Mouse (Mus musculus): ENCODE measurements around the gene Atp8b5. TPM values are rescaled to one million over a fixed set of nuclear protein-coding genes. Genes with fewer than 3 reads are reported as not detected.

The Atp8b5 gene
- polyA plus RNA-seq, 1 experiment from 2014 or later = 0.29 TPM

DNA sequence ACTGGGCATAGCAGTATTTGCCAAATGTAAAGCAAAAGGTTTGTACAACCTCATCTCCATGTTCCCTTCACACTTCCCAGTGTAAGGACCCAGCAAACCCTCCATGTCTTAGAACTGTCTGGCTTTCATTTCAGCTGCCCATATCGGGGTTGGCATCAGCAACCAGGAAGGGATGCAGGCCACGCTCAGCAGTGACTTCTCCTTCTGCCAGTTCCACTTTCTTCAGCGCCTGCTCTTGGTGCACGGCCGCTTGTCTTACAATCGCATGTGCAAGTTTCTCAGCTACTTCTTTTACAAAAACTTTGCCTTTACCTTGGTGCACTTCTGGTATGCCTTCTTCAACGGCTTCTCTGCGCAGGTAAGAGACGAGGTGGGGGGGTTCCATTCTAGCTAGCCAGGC, 100.8 kb downstream of the Atp8b5 start:
- Histone ChIP-seq H3K9ac (no peak overlapping the region), H3K9me3 (no peaks in the 10 kb centered on the region), H3K36me3 (no peaks in the 10 kb centered on the region), H3K4me3 (no peak overlapping the region), H3K27me3 (no peaks in the 10 kb centered on the region), H3K27ac (no peak overlapping the region), H3K4me2 (no peak overlapping the region), H3K4me1 (no peaks in the 10 kb centered on the region)
- WGBS = 85% methylated on average over 9 of the region's 9 CpGs
- ATAC-seq (ENCODE audit: borderline replicate concordance, extremely low read depth, low FRiP score, low TSS enrichment) = no peak

DNA sequence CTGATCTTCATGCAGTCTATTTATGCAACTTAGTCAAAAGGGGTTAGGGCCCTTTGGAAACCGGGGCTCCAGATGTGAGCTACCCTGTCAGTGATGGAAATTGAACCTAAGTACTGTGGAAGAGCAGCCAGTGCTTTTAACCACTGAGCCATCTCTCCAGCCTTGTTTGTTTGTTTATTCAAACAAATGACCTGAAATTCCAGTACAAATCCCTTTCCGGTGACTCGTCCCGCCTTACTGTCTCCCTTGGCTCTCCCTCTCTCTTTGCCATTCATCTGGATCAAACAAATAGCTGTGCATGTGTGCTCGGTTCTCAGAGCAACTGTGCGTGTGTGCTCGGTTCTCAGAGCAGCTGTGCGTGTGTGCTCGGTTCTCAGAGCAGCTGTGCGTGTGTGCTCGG, 104.4 kb downstream of the Atp8b5 start:
- Histone ChIP-seq H3K9ac (no peak overlapping the region), H3K4me2 (no peak overlapping the region), H3K27ac (no peak overlapping the region), H3K4me3 (no peak overlapping the region), H3K4me1 (no peaks in the 10 kb centered on the region), H3K36me3 (no peaks in the 10 kb centered on the region), H3K27me3 (no peaks in the 10 kb centered on the region), H3K9me3 (no peaks in the 10 kb centered on the region)
- ATAC-seq (ENCODE audit: borderline replicate concordance, extremely low read depth, low FRiP score, low TSS enrichment) = no peak
- 48% methylated on average over 11 of the region's 11 CpGs for WGBS

DNA sequence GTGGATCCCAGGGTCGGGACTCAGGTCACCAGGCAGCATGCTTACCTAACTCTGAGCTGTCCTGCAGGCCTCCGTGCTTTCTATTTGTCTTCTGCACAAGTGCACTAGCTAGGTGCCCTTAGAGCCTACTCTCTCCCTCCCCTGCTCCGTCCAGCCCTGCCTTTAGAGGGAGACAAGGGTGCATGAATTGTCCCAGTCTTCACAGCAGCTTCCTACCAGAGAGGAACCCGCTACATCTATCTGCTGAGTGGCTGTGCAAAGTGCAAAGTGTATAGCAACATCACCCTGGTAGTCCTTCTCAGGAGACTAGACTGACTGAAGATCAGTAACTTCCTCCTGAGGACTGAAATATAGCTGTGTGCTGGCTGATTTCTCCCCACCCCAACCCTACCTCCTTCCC, 105.2 kb downstream of the Atp8b5 start:
- no peaks in the 10 kb centered on the region for H3K4me1 ChIP-seq
- no peaks in the 10 kb centered on the region for H3K36me3 ChIP-seq
- 54% methylated on average over 4 of the region's 4 CpGs for WGBS
- H3K9ac ChIP-seq = no peak overlapping the region
- ATAC-seq (ENCODE audit: borderline replicate concordance, extremely low read depth, low FRiP score, low TSS enrichment) = no peak
- no peak overlapping the region for H3K4me3 ChIP-seq
- H3K4me2 ChIP-seq = no peak overlapping the region
- no peaks in the 10 kb centered on the region for H3K9me3 ChIP-seq
- no peak overlapping the region for H3K27ac ChIP-seq
- no peaks in the 10 kb centered on the region for H3K27me3 ChIP-seq

DNA sequence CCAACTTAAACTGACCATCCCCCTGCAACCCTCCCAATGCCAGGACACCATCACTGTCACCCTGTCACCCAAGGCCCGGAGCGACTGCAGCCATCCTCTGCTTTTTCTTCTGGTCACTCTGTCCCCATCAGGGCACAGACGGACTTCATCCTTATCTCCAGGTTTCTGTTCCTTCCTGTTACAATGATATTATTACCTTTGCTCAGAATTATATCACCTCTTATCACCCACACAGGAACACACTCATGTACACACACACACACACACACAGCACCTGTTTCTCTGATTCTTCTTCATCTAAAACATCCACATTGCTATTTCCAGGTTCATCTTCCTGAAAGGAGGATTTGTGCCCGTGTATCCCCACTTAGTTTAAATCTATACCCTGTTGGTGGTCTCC, 107.3 kb downstream of the Atp8b5 start:
- WGBS = 53% methylated on average over 4 of the region's 4 CpGs

DNA sequence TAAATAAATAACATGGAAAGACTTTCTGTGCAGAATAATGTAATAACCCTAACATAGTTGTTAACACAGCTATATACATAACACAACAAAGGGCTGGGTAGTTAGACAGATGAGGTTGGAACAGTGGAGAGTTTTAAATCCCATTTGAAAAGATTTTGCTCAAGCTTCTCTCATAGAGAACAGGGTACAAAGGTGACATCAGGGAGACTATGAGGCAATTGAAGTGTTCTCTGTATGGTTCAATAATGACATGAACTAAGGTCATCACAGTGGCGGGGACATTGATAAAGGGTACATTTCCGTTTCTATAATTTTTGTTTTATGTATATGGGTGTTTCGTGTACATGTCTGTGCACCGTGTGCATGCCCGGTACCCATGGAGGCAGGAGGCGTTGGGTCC, 112.6 kb downstream of the Atp8b5 start:
- WGBS = 82% methylated on average over 6 of the region's 6 CpGs
- H3K27ac ChIP-seq = no peak overlapping the region
- ATAC-seq (ENCODE audit: borderline replicate concordance, extremely low read depth, low FRiP score, low TSS enrichment) = no peak
- H3K4me2 ChIP-seq = no peak overlapping the region
- H3K9me3 ChIP-seq = no peaks in the 10 kb centered on the region
- H3K36me3 ChIP-seq = no peaks in the 10 kb centered on the region
- H3K27me3 ChIP-seq = peaks cover 9% of the 10 kb centered on the region; the same call in 1 of the 2 replicates
- H3K9ac ChIP-seq = no peak overlapping the region
- H3K4me1 ChIP-seq = peaks cover 24% of the 10 kb centered on the region; the same call in 1 of the 2 replicates
- H3K4me3 ChIP-seq = no peak overlapping the region

More for the DNA sequence above, 107.3 kb downstream of the Atp8b5 start:
- no peak overlapping the region for H3K4me3 ChIP-seq
- no peak overlapping the region for H3K27ac ChIP-seq
- H3K4me1 ChIP-seq = no peaks in the 10 kb centered on the region
- no peaks in the 10 kb centered on the region for H3K9me3 ChIP-seq
- ATAC-seq (ENCODE audit: borderline replicate concordance, extremely low read depth, low FRiP score, low TSS enrichment) = no peak
- H3K36me3 ChIP-seq = no peaks in the 10 kb centered on the region
- no peaks in the 10 kb centered on the region for H3K27me3 ChIP-seq
- H3K4me2 ChIP-seq = no peak overlapping the region
- H3K9ac ChIP-seq = no peak overlapping the region

DNA sequence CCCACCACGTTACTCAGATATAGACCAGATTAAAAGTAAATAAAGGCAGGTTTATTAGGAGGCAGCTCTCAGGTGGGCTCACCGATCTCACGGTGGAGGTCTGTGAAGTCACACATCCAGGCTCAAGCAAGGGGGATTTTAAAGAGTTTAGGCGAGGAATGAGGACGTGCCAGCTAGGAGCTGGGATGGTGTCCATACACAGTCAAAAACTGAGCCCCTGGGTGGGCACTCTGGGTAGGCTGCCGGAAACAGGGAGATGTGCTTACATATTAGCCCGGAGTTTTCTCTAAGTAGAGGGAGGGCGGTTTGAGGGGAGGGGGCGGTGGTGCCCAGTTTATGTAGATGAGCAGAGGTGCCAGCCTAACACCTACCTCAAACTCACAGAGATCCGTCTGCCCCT, 114.0 kb downstream of the Atp8b5 start:
- Histone ChIP-seq H3K9ac (peak overlapping the region; percentile 83), H3K27ac (no peak overlapping the region), H3K4me1 (peaks cover 24% of the 10 kb centered on the region; the same call in 1 of the 2 replicates), H3K9me3 (no peaks in the 10 kb centered on the region), H3K36me3 (no peaks in the 10 kb centered on the region), H3K4me2 (peak overlapping the region; percentile 93), H3K27me3 (peaks cover 9% of the 10 kb centered on the region; the same call in 1 of the 2 replicates), H3K4me3 (peak overlapping the region; percentile 83)
- ATAC-seq (ENCODE audit: borderline replicate concordance, extremely low read depth, low FRiP score, low TSS enrichment) = no peak
- 35% methylated on average over 10 of the region's 10 CpGs for WGBS

DNA sequence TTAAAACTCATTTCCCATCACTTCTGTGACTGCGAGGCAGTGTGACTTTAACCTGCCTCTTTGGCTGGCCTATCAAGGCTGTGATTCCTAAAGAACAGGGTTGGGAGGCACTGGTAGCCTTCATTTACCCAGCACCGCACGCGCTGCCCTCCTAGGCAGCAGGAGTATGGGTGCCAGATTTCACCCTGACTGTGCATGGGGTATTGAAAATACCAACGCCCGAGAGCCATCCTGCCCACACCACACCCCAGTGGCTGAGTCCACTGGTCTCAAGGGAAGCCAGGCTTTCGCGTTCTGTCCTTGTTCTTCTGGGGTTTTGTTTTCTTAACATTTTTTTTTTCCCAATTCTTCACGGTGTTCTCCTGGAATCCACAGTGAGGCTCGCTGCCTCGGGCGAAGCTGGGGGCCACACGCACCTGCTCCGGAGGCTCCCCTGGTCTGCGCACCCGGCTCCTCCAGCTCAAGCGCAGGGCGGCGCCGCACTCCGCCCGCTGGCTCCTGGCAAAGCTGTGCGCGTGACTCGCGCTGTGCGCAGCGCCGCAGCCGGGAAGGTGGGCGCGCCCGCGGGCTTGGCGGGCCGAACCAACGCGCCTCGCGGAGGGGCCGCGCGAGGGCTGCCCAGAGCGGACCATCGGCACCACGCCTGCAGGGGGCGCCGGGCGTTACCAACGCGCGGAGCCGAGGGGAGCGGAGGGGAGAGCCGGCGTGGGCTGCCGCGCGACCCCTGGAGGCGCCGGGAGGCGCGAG, 114.6 kb downstream of the Atp8b5 start, which contains the start of gene Rusc2:
Rusc2 (plus strand) TSS at position 572 of the 747 bp plus-strand sequence.
- H3K4me3 ChIP-seq = peak within 1 kb of the TSS; percentile 83
- H3K27me3 ChIP-seq = peaks cover 9% of the 10 kb centered on the region; the same call in 1 of the 2 replicates
- ATAC-seq (ENCODE audit: borderline replicate concordance, extremely low read depth, low FRiP score, low TSS enrichment) = peak; percentile 91
- no peaks in the 10 kb centered on the region for H3K36me3 ChIP-seq
- peak within 1 kb of the TSS; percentile 69 for H3K27ac ChIP-seq
- H3K9me3 ChIP-seq = no peaks in the 10 kb centered on the region
- under 1% methylated on average over 62 of the region's 63 CpGs for WGBS
- peak within 1 kb of the TSS; percentile 83 for H3K9ac ChIP-seq
- H3K4me2 ChIP-seq = peak within 1 kb of the TSS; percentile 93
- peaks cover 24% of the 10 kb centered on the region; the same call in 1 of the 2 replicates for H3K4me1 ChIP-seq

DNA sequence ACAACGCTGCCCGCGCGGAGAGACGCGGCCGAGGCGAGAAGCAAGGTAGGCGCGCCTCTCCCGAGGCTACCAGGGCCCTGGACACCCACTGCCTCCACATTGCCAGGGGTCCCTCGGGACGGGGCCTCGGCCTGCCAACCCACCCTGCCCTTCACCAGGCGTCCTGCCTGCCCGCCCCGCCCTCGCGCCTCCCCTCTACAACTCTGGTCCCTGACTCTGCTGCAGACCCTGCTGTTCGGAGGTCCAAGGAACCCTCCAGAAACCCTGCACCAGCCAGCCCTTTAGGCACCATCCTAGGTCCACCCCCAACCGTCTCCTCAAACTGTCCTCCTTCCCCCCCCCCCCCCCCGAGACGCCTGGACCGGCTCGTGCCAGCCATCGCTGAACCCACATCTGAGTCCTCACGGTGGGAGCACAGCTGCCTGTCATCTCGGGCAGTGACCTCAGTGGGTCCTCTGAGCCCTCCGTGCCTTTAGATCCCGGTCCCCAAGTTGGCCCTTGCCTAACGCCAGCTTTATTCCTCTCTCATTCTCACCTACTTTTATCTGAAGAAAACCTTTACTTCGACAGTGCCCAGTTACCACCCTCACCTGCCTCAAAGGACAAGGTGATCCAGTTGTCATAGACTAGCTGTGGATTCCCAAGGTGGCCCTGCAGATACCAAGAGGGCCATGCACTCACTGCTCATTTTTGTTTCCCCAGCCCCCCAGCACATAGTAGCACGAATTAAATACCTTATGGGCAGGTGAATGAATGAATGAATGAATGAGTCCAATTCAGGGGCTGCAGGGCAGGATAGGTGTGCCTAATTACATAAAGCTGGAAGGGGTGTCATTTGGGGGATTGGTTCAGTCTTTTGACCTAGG, 115.4 kb downstream of the Atp8b5 start:
- Histone ChIP-seq H3K27ac (peak overlapping the region; percentile 69; the same call in 1 of the 2 replicates), H3K4me2 (peak overlapping the region; percentile 93), H3K4me1 (peaks cover 24% of the 10 kb centered on the region; the same call in 1 of the 2 replicates), H3K4me3 (peak overlapping the region; percentile 83), H3K9ac (peak overlapping the region; percentile 83), H3K27me3 (peaks cover 9% of the 10 kb centered on the region; the same call in 1 of the 2 replicates), H3K36me3 (no peaks in the 10 kb centered on the region), H3K9me3 (no peaks in the 10 kb centered on the region)
- ATAC-seq (ENCODE audit: borderline replicate concordance, extremely low read depth, low FRiP score, low TSS enrichment) = peak; percentile 77
- WGBS = 6% methylated on average over 22 of the region's 33 CpGs

DNA sequence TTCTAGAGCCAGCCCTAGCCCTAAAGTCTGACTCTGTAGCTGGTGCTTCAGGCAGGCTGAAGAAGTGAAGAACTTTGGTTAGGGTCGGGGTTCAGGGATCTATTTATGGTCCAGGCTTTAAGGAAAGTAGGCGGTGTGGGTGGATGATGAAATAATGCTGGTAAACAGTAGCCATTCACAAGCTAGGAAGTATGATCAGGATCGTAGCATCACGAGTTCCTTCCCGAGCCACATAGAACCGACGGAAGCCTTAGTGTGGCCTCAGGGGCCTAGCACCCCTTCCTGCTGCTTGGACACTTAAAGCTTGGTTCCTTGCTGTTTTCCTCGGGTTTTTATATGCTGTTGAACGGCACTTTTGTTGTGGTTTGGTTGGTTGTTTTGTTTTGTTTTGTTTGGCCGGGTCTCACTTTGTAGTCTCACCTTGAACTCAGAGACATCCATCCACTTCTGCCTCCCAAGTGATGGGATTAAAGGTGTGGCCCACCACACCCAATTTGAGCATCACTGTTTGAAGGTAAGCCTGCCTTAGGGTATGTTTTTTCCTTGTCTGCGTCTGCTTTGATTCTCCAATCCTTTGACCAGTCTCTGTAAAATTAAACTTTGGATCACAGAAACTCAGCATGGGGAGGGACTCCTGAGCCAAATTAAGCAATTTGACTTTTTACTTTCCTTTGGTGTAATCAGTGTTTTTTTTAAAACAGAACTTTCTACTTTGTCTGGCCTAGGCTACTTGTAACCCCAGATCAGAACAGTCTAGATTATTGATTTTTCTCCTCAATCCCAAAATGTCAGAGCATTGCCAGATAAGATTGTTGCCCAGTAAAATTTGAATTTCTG, 116.5 kb downstream of the Atp8b5 start:
- no peak overlapping the region for H3K4me3 ChIP-seq

DNA sequence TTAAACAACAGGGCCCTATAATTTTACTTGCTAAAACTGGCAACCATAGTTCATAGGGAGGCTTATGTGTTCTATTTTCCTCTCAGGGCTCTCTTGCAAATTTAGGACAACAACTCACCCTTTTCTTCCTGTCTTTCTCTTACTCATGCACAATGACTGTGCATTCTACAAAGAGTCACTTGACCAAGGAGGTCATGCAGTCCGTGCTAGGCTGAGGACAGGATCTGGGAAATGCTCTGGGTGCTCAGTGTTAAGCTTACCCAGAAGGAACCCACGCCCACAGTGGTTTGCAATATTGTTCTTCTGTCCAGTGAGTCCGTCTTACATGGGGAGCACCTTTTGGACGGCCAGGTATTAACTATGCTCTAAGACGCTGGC, 117.1 kb downstream of the Atp8b5 start:
- no peak overlapping the region for H3K27ac ChIP-seq
- H3K27me3 ChIP-seq = peaks cover 9% of the 10 kb centered on the region; the same call in 1 of the 2 replicates

More for the DNA sequence above, 116.5 kb downstream of the Atp8b5 start:
- Histone ChIP-seq H3K9ac (no peak overlapping the region), H3K36me3 (no peaks in the 10 kb centered on the region), H3K27ac (no peak overlapping the region), H3K9me3 (no peaks in the 10 kb centered on the region), H3K4me1 (peaks cover 24% of the 10 kb centered on the region; the same call in 1 of the 2 replicates), H3K4me2 (peak overlapping the region; percentile 93; the same call in 1 of the 2 replicates), H3K27me3 (peaks cover 9% of the 10 kb centered on the region; the same call in 1 of the 2 replicates)
- no peak for ATAC-seq (ENCODE audit: borderline replicate concordance, extremely low read depth, low FRiP score, low TSS enrichment)
- WGBS = 68% methylated on average over 11 of the region's 11 CpGs

DNA sequence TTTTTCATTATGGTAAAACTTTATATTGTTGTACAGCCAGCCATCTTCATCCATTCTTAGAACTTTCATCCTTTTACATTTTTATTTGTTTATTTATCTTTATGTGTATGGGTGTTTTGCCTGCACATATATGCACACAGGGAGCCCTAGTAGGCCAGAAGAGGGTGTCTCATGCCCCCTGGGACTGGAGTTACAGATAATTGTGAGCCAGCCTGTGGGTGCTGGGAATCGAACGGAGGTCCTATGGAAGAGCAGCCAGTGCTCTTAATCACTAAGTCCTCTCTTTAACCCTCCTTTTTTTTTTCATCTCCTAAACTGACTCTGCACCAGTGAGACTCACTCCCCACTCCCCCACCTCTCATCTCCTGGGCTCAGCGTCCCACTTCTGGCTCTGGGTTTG, 117.6 kb downstream of the Atp8b5 start:
- Histone ChIP-seq H3K4me2 (no peak overlapping the region), H3K9me3 (no peaks in the 10 kb centered on the region), H3K4me1 (peaks cover 25% of the 10 kb centered on the region; the same call in 1 of the 2 replicates), H3K4me3 (no peak overlapping the region), H3K36me3 (no peaks in the 10 kb centered on the region), H3K27ac (no peak overlapping the region), H3K27me3 (peaks cover 9% of the 10 kb centered on the region; the same call in 1 of the 2 replicates), H3K9ac (no peak overlapping the region)
- WGBS = 76% methylated on average over 3 of the region's 3 CpGs
- no peak for ATAC-seq (ENCODE audit: borderline replicate concordance, extremely low read depth, low FRiP score, low TSS enrichment)

More for the DNA sequence above, 117.1 kb downstream of the Atp8b5 start:
- peaks cover 24% of the 10 kb centered on the region; the same call in 1 of the 2 replicates for H3K4me1 ChIP-seq
- no peak overlapping the region for H3K4me2 ChIP-seq
- no peak for ATAC-seq (ENCODE audit: borderline replicate concordance, extremely low read depth, low FRiP score, low TSS enrichment)
- H3K9ac ChIP-seq = no peak overlapping the region
- 80% methylated on average over 5 of the region's 5 CpGs for WGBS
- no peaks in the 10 kb centered on the region for H3K9me3 ChIP-seq
- H3K36me3 ChIP-seq = no peaks in the 10 kb centered on the region
- no peak overlapping the region for H3K4me3 ChIP-seq
